Mouse (Mus musculus) urinary bladder, postnatal 14 days (tissue): ENCODE measurements around the gene Cend1.
A peak's percentile ranks its signal among the peaks of the same experiment; 100 is the strongest.

Source experiments
- DNase-seq: peaks from one replicate; pipeline ENCODE4 v3.0.0; 2021; ENCODE audit warnings: low spot score

Gene Cend1

GRCm38 (mm10) chr7:141391625-141392551 lies 37.4 kb downstream of the Cend1 start, which contains the start of gene Taldo1:
Gene Taldo1, plus strand, starts transcription at chr7:141392199.
- DNase-seq, result peak; percentile 97

- no peak for DNase-seq
These were observed 38.7 kb downstream of the Cend1 start for GRCm38 (mm10) chr7:141390326-141391259.

GRCm38 (mm10) chr7:141388487-141389109 lies 40.7 kb downstream of the Cend1 start:
- DNase-seq, result no peak

GRCm38 (mm10) chr7:141387807-141388486 lies 41.3 kb downstream of the Cend1 start:
- no peak for DNase-seq

GRCm38 (mm10) chr7:141381068-141381835 lies 48.0 kb downstream of the Cend1 start:
- no peak for DNase-seq

GRCm38 (mm10) chr7:141379584-141379983 lies 49.7 kb downstream of the Cend1 start:
- no peak for DNase-seq
